8 mouse cellular contexts compared by ENCODE assay signal in genomic region chr19:57360341-57361130, GRCm38 (mm10). TPM values are rescaled to one million over a fixed set of nuclear protein-coding genes. Genes with fewer than 3 reads are reported as not detected.
DNase-seq lines count a peak whose midpoint lies in the region; ATAC-seq and TF ChIP-seq lines count a peak whose summit lies in the region.

Gene Fam160b1 (plus strand): TSS chr19:57360680.

- ATAC-seq in forebrain, embryonic 14.5 days, result peak; percentile 90
- ATAC-seq in neutrophil, adult 5-6 weeks (ENCODE audit: extremely low read depth, insufficient number of reproducible peaks, low FRiP score, poor library complexity, severe bottlenecking), result peak; percentile 68

- no peaks in the 10 kb centered on the region for H3K36me3 ChIP-seq in forebrain, embryonic 14.5 days (ENCODE audit: control insufficient read depth, insufficient read depth, low read length)

- H3K4me2 ChIP-seq in forebrain, embryonic 14.5 days (ENCODE audit: low read length), result peak within 1 kb of the TSS; percentile 69

- intact Hi-C loops in heart, postnatal 14 days (cut with DNase I), result no loop called here

- TF ChIP-seq POLR2A in lung, adult 2 months (IDR thresholded peaks at IDR 0.05; ENCODE audit: borderline replicate concordance, extremely low read depth, low read depth, low read length), result peak; percentile 86; the same call in 1 of the 2 replicates

- peak; percentile 95 for DNase-seq in ES-CJ7 (ENCODE audit: low read depth, low spot score)
- DNase-seq in cerebellum, adult 11 months, result peak; percentile 95
- DNase-seq in forebrain, embryonic 14.5 days (ENCODE audit: low spot score), result peak; percentile 94
- peak; percentile 98 to 99 for DNase-seq in heart, postnatal 14 days
- peak; percentile 87 to 95 for DNase-seq in layer of hippocampus, adult 18-20 months (ENCODE audit: low spot score in 2 of 2)
- DNase-seq in lung, adult 2 months, result peak; percentile 90
- DNase-seq in thymus, adult 18-20 months, result peak; percentile 85 to 87

- peak within 1 kb of the TSS; percentile 98 for H3K4me3 ChIP-seq in forebrain, embryonic 14.5 days (ENCODE audit: low read depth, low read length)
- peak within 1 kb of the TSS; percentile 91 for H3K4me3 ChIP-seq in lung, adult 2 months (replicated peaks; ENCODE audit: extremely low read depth, low read depth, low read length)

- TF ChIP-seq CTCF in lung, adult 2 months (IDR thresholded peaks at IDR 0.05; ENCODE audit: insufficient read depth, low read length), result peak; percentile 20; the same call in 1 of the 2 replicates

- H3K27ac ChIP-seq in forebrain, embryonic 14.5 days (ENCODE audit: low read depth, low read length), result peak within 1 kb of the TSS; percentile 96

- no peaks in the 10 kb centered on the region for H3K9me3 ChIP-seq in forebrain, embryonic 14.5 days (replicated peaks; ENCODE audit: control insufficient read depth, low read length)

- under 1% methylated on average over 55 of the region's 70 CpGs for WGBS in forebrain, embryonic 14.5 days
- under 1% methylated on average over 65 of the region's 70 CpGs for WGBS in lung, adult 2 months

- no peaks in the 10 kb centered on the region for H3K27me3 ChIP-seq in forebrain, embryonic 14.5 days (replicated peaks; ENCODE audit: control insufficient read depth, insufficient read depth, low read length)

- H3K4me1 ChIP-seq in forebrain, embryonic 14.5 days (ENCODE audit: control insufficient read depth, insufficient read depth, low read length), result peaks cover 33% of the 10 kb centered on the region
- peaks cover 37% of the 10 kb centered on the region for H3K4me1 ChIP-seq in lung, adult 2 months (ENCODE audit: control insufficient read depth, insufficient read depth, low read length)

- H3K9ac ChIP-seq in forebrain, embryonic 14.5 days (ENCODE audit: low read length), result peak within 1 kb of the TSS; percentile 99

RNA-seq across cellular contexts. Expression of gene Fam160b1, which starts in this region (rescaled TPM):
- polyA plus RNA-seq in forebrain, embryonic 14.5 days (2014; fragmentation: Nextera tagmentation; extraction: Ambion mirVana), result 12.7 and 15.0 TPM in 2 replicates
- total RNA-seq in heart, postnatal 14 days (2021), result 10 to 100 TPM; 14.8 to 14.9 TPM
- total RNA-seq in layer of hippocampus, adult 18-20 months (2021), result 10 to 100 TPM; 22.7 to 23.4 TPM
- 12.7 and 17.5 TPM in 2 replicates for polyA plus RNA-seq in lung, adult 2 months (2012; rRNA removed)
- 36.7 and 39.7 TPM in 2 replicates for total RNA-seq in neutrophil, adult 5-6 weeks (2017)

Comparison
In these comparisons a context has a peak if more than half of its experiments do, and no peak if none do; other contexts are left out.
1. Peak in every context shown above with its lines: DNase-seq, ATAC-seq, H3K4me3 ChIP-seq and H3K27ac ChIP-seq.